Mouse (Mus musculus): ENCODE measurements around the gene Fam57b.
"Not testable (repeated sequence)": the region's sequence is repeated elsewhere in the genome, so short reads cannot be mapped to it uniquely, and the experiment has no call there.

Fam57b gene

DNA sequence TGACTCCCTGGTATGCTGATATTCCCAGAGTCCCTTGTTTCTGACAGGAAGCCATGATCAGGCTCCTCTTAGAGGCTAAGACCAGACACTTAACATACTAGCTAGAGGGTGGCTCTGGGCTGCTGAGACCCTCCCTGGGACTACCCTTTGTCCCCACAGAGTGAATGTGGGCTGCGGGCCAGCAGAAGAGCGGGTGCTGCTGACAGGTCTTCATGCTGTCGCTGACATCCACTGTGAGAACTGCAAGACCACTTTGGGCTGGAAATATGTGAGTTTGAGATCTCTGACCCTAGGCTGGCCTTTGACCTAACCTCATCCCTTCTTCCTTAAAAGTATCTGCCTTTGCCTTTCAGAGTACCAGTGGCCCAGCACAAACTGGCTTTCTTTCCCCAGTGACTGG lies 19.3 kb upstream of the Fam57b start:
- no peak for DNase-seq

- DNase-seq = not testable (repeated sequence)
Observed at GRCm38 (mm10) chr7:126779101-126779500, 18.4 kb upstream of the Fam57b start.

DNA sequence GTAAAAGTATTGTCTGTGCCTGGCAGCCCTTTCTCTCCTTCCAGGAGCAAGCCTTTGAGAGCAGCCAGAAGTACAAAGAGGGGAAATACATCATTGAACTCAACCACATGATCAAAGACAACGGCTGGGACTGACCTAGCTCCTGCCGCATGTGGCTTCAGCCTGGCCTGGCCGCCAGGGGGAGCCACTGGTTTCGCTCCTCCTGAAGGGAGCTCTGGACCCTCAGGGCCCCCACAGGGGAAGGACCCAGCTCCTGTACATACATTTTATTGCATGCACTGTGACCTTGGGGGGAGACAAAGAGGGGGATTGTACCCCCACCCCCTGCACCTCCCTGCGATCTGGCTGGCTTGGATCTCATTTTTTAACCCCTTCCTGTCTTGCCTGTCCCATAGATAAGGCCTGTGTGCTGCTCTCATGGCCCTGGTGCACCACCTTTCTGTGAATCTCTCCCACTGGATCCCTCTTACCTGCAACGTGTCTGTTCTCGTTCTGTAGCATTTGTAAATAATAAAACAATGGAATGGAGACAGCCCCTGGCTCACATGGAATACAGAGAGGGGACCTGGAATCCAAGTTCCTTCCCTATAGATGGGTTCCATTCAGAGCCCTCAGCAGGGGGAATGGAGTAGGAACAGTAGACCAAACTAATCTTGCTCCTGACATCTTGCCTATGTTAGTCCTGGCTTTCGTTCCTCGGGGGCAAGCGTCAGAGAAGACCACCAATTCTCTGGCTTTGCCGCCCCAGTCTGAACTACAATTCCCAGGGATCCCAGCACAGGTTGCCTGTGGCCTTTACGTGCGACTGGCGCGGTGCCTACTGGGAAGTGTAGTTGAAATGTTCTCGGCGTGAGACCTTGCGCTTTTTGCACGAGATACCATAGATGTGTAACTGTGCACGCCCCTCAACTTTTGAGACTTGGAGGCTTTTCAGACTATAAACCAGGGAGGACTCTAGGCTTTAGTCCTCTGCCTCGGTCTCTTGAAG lies 17.2 kb upstream of the Fam57b start:
- peak; percentile 87 to 90 for DNase-seq

- DNase-seq = peak in 1 of 2 experiments; percentile 49
Observed at GRCm38 (mm10) chr7:126780971-126781635, 16.4 kb upstream of the Fam57b start, which contains the start of gene Tbx6. Tbx6 (plus strand) TSS chr7:126781483.

GRCm38 (mm10) chr7:126781661-126782370 lies 15.7 kb upstream of the Fam57b start:
- DNase-seq = no peak

- no peak for DNase-seq
Observed at GRCm38 (mm10) chr7:126782693-126783092, 14.8 kb upstream of the Fam57b start.

GRCm38 (mm10) chr7:126784469-126784868 lies 13.0 kb upstream of the Fam57b start:
- no peak for DNase-seq

- no peak for DNase-seq
Observed at GRCm38 (mm10) chr7:126785056-126785455, 12.4 kb upstream of the Fam57b start.

DNA sequence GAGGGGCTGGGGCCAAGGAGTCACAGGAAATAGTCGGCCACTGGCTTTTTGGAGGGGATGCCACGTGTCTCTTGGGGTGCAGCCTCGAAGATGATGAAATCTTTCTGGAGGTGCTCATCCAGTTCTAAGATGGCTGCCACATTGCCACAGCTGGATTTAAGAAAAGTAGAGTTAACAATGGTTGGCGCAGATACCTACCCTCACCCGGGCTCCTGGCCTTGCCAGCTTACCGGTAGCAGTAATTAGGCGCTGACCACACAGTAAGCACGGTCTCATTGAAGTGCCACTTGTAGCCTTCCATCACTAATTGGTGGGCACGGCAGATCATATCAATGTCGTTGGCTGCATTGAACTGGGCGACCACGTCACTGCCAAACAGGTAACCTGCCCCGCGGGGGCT lies 11.3 kb upstream of the Fam57b start:
- no peak for DNase-seq

DNA sequence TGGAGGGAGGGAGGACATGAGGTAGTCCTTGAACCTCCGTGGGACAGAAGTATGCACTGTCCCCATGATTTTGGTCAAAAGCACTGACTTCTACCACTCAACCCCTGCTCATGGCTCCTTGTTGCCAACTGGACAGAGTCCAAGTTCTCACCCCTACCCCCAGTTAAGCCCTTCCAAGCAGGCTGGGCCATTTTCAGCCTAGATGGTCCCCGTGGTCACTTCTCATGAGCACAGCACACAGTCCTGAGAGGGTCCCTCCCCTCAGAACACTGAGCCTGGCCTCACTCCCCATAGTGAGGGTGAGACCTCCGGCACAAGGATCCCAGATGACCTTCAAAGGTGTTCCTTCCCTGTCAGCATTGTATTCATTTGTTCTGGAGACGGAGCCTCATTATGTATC lies 8.3 kb upstream of the Fam57b start:
- no peak for DNase-seq

- DNase-seq = peak; percentile 97 to 98
Observed at GRCm38 (mm10) chr7:126791851-126792720, 5.4 kb upstream of the Fam57b start, which contains the start of gene Ppp4c. Ppp4c (minus strand) TSS chr7:126792496.

DNA sequence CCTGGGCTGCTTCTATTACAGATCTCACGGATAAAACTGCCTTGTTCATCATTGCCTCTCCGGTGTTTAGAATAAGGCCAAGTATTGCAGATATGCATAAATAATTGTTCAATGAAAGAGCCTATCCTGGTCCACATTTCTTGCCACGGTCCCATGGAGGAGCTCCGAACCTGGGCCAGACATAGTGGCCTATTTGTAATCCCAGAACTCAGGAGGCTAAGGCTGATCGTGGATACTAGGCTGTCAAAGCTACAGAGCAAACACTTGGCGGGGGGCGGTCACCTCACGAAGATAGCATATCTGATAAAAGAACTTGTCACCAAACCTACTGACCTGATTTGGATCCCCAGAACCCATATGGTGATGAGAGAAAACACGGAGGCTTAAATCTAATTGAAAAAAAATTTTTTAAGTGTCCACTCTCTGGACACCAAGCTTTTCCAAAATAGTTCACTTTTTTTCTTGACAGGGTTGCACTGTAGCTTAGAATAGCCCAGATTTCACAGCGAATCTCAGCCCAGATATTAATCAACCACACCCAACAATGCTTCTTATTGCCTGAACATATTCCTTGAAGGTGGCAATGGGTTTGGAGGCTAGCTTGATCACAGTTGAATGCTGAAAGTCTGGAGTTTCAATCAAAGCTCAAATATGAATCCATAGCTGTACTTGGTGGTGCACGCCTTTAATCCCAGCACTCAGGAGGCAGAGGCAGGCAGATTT lies 4.6 kb upstream of the Fam57b start:
- DNase-seq = no peak

GRCm38 (mm10) chr7:126793456-126794270 lies 3.8 kb upstream of the Fam57b start:
- DNase-seq = no peak

GRCm38 (mm10) chr7:126794271-126794605 lies 3.2 kb upstream of the Fam57b start:
- DNase-seq = no peak

DNA sequence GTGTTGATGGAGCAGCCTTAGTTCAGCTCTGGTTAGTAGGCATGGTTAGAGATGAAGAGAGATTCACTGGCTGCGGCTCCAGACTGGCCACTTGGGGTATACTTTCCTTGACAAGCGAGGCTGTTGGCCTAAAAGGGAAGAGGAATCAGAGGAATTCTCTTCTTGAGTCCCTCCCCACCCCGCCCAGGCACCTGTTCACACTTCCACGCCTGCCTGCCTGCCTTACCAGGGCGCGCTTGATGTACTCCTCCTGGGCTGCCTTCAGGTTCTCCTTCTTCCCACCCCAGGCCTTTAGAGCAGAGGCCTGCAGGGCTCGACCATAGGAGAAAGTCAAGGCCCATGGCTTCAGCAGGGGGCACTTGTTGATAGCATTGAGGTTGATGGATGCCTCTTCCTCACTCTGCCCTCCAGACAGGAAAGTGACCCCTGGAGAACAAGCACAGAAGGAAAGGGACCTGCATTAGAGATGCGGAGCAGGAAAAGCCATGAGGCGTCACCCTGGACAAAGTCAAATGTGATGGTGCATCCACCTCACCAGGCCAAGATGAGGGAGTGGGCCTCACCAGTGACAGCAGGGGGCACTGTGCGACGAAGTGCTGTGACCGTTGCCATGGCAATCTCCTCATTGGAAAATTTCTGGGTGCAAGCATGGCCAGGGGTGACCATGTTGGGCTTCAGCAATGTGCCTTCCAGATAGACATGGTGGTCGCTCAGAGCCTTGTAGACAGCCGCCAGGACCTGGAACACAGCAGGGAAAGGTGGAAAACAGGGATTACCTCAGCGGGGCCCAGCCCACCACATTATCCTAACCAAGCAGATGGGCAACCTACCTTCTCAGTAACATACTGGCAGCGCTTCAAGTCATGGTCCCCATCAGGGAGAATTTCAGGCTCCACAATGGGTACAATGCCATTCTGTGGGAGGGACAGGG lies 1.8 kb upstream of the Fam57b start:
- no peak for DNase-seq

- peak; percentile 65 to 67 for DNase-seq
Observed at GRCm38 (mm10) chr7:126796350-126796932, 1.0 kb upstream of the Fam57b start.

DNA sequence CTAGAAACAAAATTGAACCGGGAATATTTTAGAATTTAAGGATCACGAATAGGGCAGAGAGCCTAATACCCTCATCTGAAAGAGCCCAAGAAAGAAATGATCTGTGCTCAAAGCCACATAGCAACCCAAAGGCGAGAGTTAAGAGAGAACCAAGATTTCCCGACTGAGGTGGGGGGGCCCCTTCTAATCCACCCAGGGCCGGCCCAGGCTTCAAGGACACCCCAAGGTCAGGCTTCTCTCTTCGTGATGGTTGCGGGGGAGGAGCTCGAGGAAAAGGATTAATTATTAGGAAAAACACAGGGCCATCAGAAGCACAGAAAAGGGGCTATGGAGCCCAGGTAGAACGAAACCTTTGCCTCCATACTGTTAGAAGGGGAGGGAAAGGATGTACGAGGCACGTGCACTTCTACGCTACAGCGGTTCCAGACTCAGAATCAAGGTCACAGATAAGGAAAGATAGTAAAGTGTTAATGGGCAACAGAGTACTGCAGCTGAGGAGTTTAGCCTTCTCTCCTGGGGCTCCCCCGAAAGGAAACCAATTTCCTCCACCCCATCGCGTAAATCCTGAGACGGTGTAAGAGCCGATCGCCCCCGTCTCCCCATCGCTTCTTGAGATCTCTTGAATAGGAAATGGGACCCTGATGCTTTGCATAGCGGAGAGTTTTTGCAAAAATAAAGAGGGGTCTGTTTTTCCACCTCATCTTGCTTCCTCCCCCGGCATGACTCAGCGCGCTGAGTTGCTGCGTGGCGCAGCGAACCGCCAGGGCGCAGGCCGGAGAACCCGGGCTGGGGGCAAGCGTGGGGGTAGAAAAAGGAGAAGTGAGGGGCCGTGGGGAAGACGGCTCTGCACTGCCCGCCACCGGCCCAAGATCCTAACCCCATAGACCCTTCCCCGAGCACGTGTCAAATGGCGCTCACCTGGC lies 920 bp downstream of the Fam57b start:
- DNase-seq = peak; percentile 51 to 53

GRCm38 (mm10) chr7:126799050-126799467 lies 1.6 kb downstream of the Fam57b start:
- DNase-seq = peak; percentile 96 to 99

All from cerebellum, adult 18-20 months (tissue).